Mouse (Mus musculus) midbrain, embryonic 16.5 days (tissue): ENCODE results near the gene Tiam2. TPM values are rescaled to one million over a fixed set of nuclear protein-coding genes. Genes with fewer than 3 reads are reported as not detected.

Experiments
- ATAC-seq: fragments of 200-750 bp; cut with Nextera tagmentation; 2 replicates; pipeline ENCODE4 v1.8.0; 2017; ENCODE audit warnings: moderate TSS enrichment
- H3K27ac ChIP-seq: fragments of 300-500 bp; sonication (generic); 2 replicates; pipeline ENCODE4 v1.5.1; 2014; ENCODE audit warnings: mild to moderate bottlenecking, low read length, mixed read lengths
- H3K27me3 ChIP-seq: fragments of 300-500 bp; sonication (generic); 2 replicates; pipeline ENCODE4 v1.6.1; 2014; ENCODE audit warnings: low read depth, low read length, mixed read lengths; ENCODE audit not compliant: control insufficient read depth, insufficient read depth
- H3K36me3 ChIP-seq: fragments of 300-500 bp; sonication (generic); 2 replicates; pipeline ENCODE4 v1.6.1; 2014; ENCODE audit warnings: mild to moderate bottlenecking, low read length, moderate library complexity, mixed read lengths; ENCODE audit not compliant: control insufficient read depth, insufficient read depth
- H3K4me1 ChIP-seq: fragments of 300-500 bp; sonication (generic); 2 replicates; pipeline ENCODE4 v1.6.1; 2014; ENCODE audit warnings: mild to moderate bottlenecking, low read length, mixed read lengths; ENCODE audit not compliant: control insufficient read depth, insufficient read depth
- H3K4me2 ChIP-seq: fragments of 300-500 bp; sonication (generic); 2 replicates; pipeline ENCODE4 v1.6.1; 2014; ENCODE audit warnings: mild to moderate bottlenecking, low read length, mixed read lengths
- H3K4me3 ChIP-seq: fragments of 300-500 bp; sonication (generic); 2 replicates; pipeline ENCODE4 v1.5.1; 2014; ENCODE audit warnings: low read depth, mild to moderate bottlenecking, low read length, moderate library complexity, mixed read lengths
- H3K9ac ChIP-seq: fragments of 300-500 bp; sonication (generic); 2 replicates; pipeline ENCODE4 v1.6.1; 2014; ENCODE audit warnings: low read depth, low read length, mixed read lengths
- H3K9me3 ChIP-seq: fragments of 300-500 bp; sonication (generic); replicated peaks from 2 replicates; pipeline ENCODE4 v1.6.1; 2014; ENCODE audit warnings: mild to moderate bottlenecking, low read length, mixed read lengths; ENCODE audit not compliant: control insufficient read depth, poor library complexity, severe bottlenecking
- WGBS: fragments of 180-500 bp; shearing (Covaris S2); extraction: QIAGEN DNeasy Blood & Tissue Kit; methylation state at CpG from one replicate; pipeline ENCODE4 v1.1.7; 2014; 5-methylcytosine and 5-hydroxymethylcytosine counted together
- polyA plus RNA-seq: library from polyadenylated mRNA; unstranded; fragments of >200 nt; fragmentation: Nextera tagmentation; extraction: Ambion mirVana; gene quantifications from 2 replicates; pipeline ENCODE4 v1.2.1, GENCODE M21; 2015

Gene Tiam2
- polyA plus RNA-seq, 1 experiment from 2014 or later, result 4.7 TPM

DNA sequence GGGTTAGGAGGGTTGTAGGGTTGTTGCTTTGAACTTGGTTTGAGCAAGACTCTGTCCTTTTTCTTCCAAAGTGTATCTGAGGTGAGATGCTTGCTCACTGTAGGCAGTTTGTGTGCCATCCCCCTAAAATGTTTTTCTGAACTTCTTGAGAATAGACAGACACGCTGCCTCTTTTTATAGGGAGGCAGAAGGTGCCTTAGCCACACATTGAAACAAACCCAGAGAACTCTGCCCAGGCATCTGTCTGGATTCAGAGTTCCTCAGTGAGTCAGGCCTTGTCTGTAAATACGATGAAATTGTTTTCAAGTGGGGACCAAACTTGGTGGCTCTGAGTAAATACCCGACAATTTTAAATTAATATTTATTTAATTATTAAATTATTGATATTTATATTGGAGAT lies 172.2 kb downstream of the Tiam2 start:
- H3K4me3 ChIP-seq, result no peak overlapping the region
- no peak overlapping the region for H3K4me2 ChIP-seq
- WGBS, result 92% methylated on average over 3 of the region's 3 CpGs
- H3K36me3 ChIP-seq, result no peaks in the 10 kb centered on the region
- no peaks in the 10 kb centered on the region for H3K27me3 ChIP-seq
- no peak overlapping the region for H3K27ac ChIP-seq
- H3K9me3 ChIP-seq, result no peaks in the 10 kb centered on the region
- no peaks in the 10 kb centered on the region for H3K4me1 ChIP-seq
- no peak overlapping the region for H3K9ac ChIP-seq
- ATAC-seq, result no peak

DNA sequence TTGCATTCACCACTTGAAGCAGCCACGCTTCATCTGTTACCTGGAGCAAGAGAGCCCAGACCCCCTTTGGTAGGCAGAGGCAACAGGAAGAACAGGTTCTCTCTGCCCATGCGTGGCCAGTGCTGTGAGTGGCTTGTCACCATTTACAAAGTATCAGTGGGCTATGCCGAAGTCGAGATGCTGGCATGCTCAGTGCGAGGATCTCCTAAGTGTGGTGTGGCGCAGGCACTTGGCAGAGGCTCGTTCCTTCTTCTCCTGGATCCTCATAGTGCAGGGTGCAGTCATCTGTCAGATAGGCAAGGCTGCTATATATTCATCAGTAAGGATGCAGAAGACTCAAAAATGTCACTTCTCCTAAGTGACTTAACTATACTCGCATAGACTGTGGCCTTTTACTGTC lies 173.1 kb downstream of the Tiam2 start:
- no peaks in the 10 kb centered on the region for H3K9me3 ChIP-seq
- H3K36me3 ChIP-seq, result no peaks in the 10 kb centered on the region
- no peak overlapping the region for H3K4me3 ChIP-seq
- H3K4me1 ChIP-seq, result no peaks in the 10 kb centered on the region
- H3K27ac ChIP-seq, result no peak overlapping the region
- 93% methylated on average over 8 of the region's 8 CpGs for WGBS
- no peak for ATAC-seq
- no peaks in the 10 kb centered on the region for H3K27me3 ChIP-seq
- no peak overlapping the region for H3K4me2 ChIP-seq
- no peak overlapping the region for H3K9ac ChIP-seq

DNA sequence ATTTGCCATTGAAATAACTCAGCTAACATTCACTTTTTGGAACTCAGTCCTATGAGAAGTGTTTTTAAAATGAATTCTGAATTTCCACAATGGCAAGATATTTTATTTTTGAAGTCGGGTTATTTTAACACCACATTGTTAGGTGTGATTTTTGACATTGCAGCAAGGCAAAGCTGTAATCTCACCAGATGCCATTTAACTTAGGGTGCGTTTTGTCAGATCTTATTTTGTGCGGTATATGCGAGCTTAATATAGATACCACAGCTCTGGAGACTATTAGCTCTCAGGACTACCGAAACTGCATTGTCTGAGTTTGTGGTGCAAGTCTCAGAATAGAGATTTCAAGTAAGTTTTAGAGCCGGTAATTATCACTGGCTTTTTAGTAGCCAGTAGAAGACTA lies 173.7 kb downstream of the Tiam2 start:
- Histone ChIP-seq H3K9ac (no peak overlapping the region), H3K9me3 (no peaks in the 10 kb centered on the region), H3K27ac (no peak overlapping the region), H3K4me1 (no peaks in the 10 kb centered on the region), H3K4me2 (no peak overlapping the region), H3K36me3 (no peaks in the 10 kb centered on the region), H3K4me3 (no peak overlapping the region), H3K27me3 (no peaks in the 10 kb centered on the region)
- ATAC-seq, result no peak
- WGBS, result 93% methylated on average over 6 of the region's 6 CpGs

DNA sequence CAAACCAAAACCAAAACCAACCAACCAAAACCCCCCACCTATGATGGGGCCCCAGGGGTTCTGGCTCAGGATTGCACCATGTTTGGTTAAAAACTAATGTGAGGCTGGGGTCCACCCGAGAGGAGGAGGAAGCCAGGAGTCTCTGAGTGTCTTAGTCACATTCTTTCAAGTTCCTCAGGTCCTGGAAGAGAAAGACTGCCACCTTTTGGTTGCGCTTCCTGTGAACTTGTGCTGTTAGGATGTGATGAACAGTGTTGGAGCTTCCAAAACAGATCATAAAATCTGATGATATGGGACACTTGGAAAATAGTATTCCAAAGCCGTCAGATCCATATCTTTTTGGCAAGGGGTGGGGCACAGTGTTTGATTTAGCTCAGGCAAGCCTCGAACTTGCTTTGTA lies 174.6 kb downstream of the Tiam2 start:
- 89% methylated on average over 4 of the region's 4 CpGs for whole genome bisulfite sequencing
- Histone ChIP-seq H3K4me3 (no peak overlapping the region), H3K27me3 (no peaks in the 10 kb centered on the region), H3K4me1 (no peaks in the 10 kb centered on the region), H3K9ac (no peak overlapping the region), H3K36me3 (no peaks in the 10 kb centered on the region), H3K9me3 (no peaks in the 10 kb centered on the region), H3K4me2 (no peak overlapping the region), H3K27ac (no peak overlapping the region)
- no peak for ATAC-seq

DNA sequence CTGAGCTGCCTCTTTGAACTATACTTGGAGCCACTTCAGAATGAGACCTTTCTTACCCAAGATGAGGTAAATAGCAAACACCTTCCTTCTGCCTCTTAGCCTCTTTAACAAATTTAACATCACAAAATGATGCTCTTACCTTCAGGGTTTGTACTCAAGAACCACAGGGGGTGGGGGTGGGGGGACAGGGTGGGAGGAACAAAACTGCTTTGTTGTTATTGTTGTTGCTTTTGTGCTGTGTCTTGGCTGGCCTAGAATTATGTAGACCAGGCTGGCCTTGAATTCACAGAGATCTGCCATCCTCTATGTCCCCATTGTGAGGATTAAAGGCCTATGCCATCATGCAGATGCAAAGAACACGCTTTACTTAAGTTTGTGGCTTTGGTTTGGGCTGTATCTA lies 179.3 kb downstream of the Tiam2 start:
- no peak overlapping the region for H3K9ac ChIP-seq
- no peak overlapping the region for H3K4me2 ChIP-seq
- H3K27me3 ChIP-seq, result no peaks in the 10 kb centered on the region
- no peak overlapping the region for H3K27ac ChIP-seq
- H3K36me3 ChIP-seq, result no peaks in the 10 kb centered on the region
- WGBS, result 71% methylated on average over 1 of the region's 1 CpGs
- no peak for ATAC-seq
- no peaks in the 10 kb centered on the region for H3K9me3 ChIP-seq
- no peak overlapping the region for H3K4me3 ChIP-seq
- H3K4me1 ChIP-seq, result no peaks in the 10 kb centered on the region

DNA sequence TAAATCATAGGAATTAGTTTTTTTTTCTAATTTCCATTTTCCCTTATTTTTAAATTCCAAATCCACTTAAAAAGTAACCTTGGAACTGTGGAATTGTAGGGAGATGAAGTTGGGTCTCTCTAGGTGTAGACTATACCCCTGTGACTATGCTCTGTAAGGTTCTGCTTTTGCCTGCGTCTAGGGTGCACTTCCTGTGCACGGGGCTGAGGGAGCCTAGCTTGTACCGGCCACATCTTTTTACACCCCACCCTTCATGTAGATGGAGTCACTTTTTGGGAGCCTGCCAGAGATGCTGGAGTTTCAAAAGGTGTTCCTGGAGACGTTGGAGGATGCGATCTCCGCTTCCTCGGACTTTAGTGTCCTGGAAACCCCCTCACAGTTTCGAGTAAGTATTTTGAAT lies 180.1 kb downstream of the Tiam2 start:
- ATAC-seq, result no peak
- H3K4me3 ChIP-seq, result no peak overlapping the region
- H3K27ac ChIP-seq, result no peak overlapping the region
- H3K27me3 ChIP-seq, result no peaks in the 10 kb centered on the region
- 94% methylated on average over 8 of the region's 8 CpGs for WGBS
- H3K4me2 ChIP-seq, result no peak overlapping the region
- H3K9me3 ChIP-seq, result no peaks in the 10 kb centered on the region
- no peaks in the 10 kb centered on the region for H3K4me1 ChIP-seq
- H3K36me3 ChIP-seq, result no peaks in the 10 kb centered on the region
- no peak overlapping the region for H3K9ac ChIP-seq

DNA sequence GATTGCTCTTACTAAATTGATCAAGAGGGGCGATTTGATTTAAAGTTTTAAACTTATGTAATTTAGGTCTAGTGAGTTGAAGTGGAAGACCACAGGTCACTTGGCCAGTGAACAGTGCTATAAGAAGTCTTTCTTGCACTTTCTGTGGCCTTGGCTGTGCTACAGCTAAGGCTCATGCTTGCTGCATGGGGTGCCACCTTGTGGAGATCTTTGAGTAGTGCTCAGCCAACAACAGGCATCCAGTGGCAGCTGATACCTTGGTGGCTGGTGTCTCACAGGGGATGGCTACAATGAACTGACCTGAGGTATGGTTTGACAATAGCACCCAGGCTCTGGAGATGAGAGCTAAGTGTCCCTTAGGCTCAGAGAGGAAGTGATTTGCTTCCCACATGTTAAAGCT lies 183.5 kb downstream of the Tiam2 start:
- Histone ChIP-seq H3K27ac (no peak overlapping the region), H3K36me3 (no peaks in the 10 kb centered on the region), H3K9me3 (no peaks in the 10 kb centered on the region), H3K9ac (no peak overlapping the region), H3K4me2 (no peak overlapping the region), H3K27me3 (no peaks in the 10 kb centered on the region), H3K4me3 (no peak overlapping the region), H3K4me1 (no peaks in the 10 kb centered on the region)
- 22% methylated on average over 1 of the region's 1 CpGs for WGBS
- ATAC-seq, result peak; percentile 79; the same call in 1 of the 2 replicates

DNA sequence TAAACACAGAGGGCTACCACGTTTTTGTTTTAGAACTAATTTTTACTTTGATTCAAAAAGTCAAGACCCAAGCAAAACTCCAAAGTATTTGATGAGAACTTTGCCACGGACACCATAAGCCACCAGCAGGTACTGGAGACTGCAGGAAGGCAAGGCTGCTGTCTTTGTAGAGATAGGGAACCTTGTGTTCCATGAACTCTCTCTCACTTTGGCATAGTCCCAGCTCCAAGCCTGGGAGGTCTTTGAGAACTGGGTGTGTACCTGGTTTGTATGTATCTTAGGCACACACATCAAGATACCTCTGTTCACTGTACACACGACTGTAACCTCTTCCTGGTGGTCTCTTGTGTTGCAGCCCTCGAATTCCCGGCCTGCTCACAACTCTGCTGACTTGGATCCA lies 187.9 kb downstream of the Tiam2 start:
- H3K27me3 ChIP-seq, result no peaks in the 10 kb centered on the region
- no peak overlapping the region for H3K4me2 ChIP-seq
- H3K9me3 ChIP-seq, result no peaks in the 10 kb centered on the region
- no peaks in the 10 kb centered on the region for H3K36me3 ChIP-seq
- WGBS, result 85% methylated on average over 5 of the region's 5 CpGs
- no peak overlapping the region for H3K9ac ChIP-seq
- no peak overlapping the region for H3K27ac ChIP-seq
- no peak for ATAC-seq
- H3K4me3 ChIP-seq, result no peak overlapping the region
- no peaks in the 10 kb centered on the region for H3K4me1 ChIP-seq

DNA sequence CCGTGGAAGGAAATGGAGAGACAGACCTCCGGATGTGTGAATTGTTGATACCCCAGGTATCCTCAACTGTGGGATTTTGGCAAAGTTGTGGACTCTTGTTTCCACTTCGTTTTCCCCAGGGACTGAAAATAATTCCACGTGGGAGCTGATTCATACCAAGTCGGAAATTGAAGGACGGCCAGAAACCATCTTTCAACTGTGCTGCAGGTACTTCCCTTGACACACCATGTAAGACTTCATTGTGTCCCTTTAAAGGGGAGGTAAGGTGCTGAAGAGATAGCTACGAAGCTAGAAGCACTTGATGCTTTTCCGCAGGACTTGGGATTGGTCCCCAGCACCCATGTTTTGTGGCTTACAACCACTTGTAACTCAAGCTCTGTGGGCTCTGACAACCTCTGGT lies 189.5 kb downstream of the Tiam2 start:
- Histone ChIP-seq H3K4me1 (no peaks in the 10 kb centered on the region), H3K9ac (no peak overlapping the region), H3K27ac (no peak overlapping the region), H3K4me2 (no peak overlapping the region), H3K4me3 (no peak overlapping the region), H3K27me3 (no peaks in the 10 kb centered on the region), H3K36me3 (no peaks in the 10 kb centered on the region), H3K9me3 (no peaks in the 10 kb centered on the region)
- no peak for ATAC-seq
- WGBS, result 94% methylated on average over 8 of the region's 8 CpGs

DNA sequence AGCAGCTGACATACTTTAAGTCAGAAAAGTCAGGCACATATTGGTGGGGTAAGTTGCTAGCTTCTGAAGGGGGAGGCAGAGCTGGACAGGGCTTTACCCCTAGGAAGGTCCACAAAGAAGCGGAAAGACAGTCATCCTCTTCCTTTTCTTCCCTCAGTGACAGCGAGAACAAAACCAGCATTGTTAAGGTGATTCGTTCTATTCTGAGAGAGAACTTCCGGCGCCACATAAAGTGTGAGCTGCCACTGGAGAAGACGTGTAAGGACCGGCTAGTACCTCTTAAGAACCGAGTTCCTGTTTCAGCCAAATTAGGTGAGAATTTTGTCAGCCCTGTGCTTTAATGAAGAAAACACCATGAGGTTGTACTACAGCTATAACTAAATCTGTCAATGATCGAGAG lies 190.0 kb downstream of the Tiam2 start:
- H3K36me3 ChIP-seq, result no peaks in the 10 kb centered on the region
- ATAC-seq, result no peak
- H3K4me1 ChIP-seq, result no peaks in the 10 kb centered on the region
- H3K4me2 ChIP-seq, result no peak overlapping the region
- H3K9ac ChIP-seq, result no peak overlapping the region
- H3K27ac ChIP-seq, result no peak overlapping the region
- no peaks in the 10 kb centered on the region for H3K9me3 ChIP-seq
- H3K27me3 ChIP-seq, result no peaks in the 10 kb centered on the region
- H3K4me3 ChIP-seq, result no peak overlapping the region
- 34% methylated on average over 9 of the region's 9 CpGs for WGBS
